Mouse (Mus musculus): ENCODE data around the gene Alox12b. TPM values are rescaled to one million over a fixed set of nuclear protein-coding genes. Genes with fewer than 3 reads are reported as not detected.
A peak's percentile ranks its signal among the peaks of the same experiment; 100 is the strongest.

Gene Alox12b
- total and polyA plus RNA-seq, 2 experiments from 2014 or later = 0.91 to 1.5 TPM

- peak overlapping the region; percentile 56 for H3K4me3 ChIP-seq (ENCODE audit: low read depth, low read length)
- TF ChIP-seq CTCF (IDR thresholded peaks at IDR 0.05) = peak; percentile 68
- no peaks in the 10 kb centered on the region for H3K36me3 ChIP-seq (ENCODE audit: insufficient read depth, low read length)
- peaks cover 6% of the 10 kb centered on the region for H3K4me1 ChIP-seq (ENCODE audit: insufficient read depth, low read length)
- H3K27ac ChIP-seq (ENCODE audit: low read depth, low read length) = peak overlapping the region; percentile 85
- under 1% methylated on average over 24 of the region's 24 CpGs for WGBS
- DNase-seq (ENCODE audit: low spot score) (peak; percentile 95), ATAC-seq (ENCODE audit: low FRiP score) (peak; percentile 28)
- peak overlapping the region; percentile 78 for H3K4me2 ChIP-seq (ENCODE audit: low read depth, low read length, poor library complexity, severe bottlenecking)
- H3K27me3 ChIP-seq (ENCODE audit: insufficient read depth, low read length) = peaks cover 2% of the 10 kb centered on the region; the same call in 1 of the 2 replicates
- H3K9ac ChIP-seq (replicated peaks; ENCODE audit: low read length, poor library complexity, severe bottlenecking) = peak overlapping the region; percentile 68
- no peaks in the 10 kb centered on the region for H3K9me3 ChIP-seq (ENCODE audit: low read length)
Observed at GRCm38 (mm10) chr11:69125041-69125851, 31.5 kb upstream of the Alox12b start.

GRCm38 (mm10) chr11:69125852-69125918 lies 31.1 kb upstream of the Alox12b start, which contains the start of gene Aloxe3:
Aloxe3 (plus strand) TSS chr11:69125896.
- peak within 1 kb of the TSS; percentile 78 for H3K4me2 ChIP-seq (ENCODE audit: low read depth, low read length, poor library complexity, severe bottlenecking)
- 0% methylated on average over 3 of the region's 3 CpGs for WGBS
- no peaks in the 10 kb centered on the region for H3K9me3 ChIP-seq (ENCODE audit: low read length)
- ATAC-seq (ENCODE audit: low FRiP score) (no peak), DNase-seq (ENCODE audit: low spot score) (no peak)
- H3K36me3 ChIP-seq (ENCODE audit: insufficient read depth, low read length) = no peaks in the 10 kb centered on the region
- H3K4me3 ChIP-seq (ENCODE audit: low read depth, low read length) = peak within 1 kb of the TSS; percentile 56
- peak within 1 kb of the TSS; percentile 85 for H3K27ac ChIP-seq (ENCODE audit: low read depth, low read length)
- H3K27me3 ChIP-seq (ENCODE audit: insufficient read depth, low read length) = no peaks in the 10 kb centered on the region
- H3K9ac ChIP-seq (replicated peaks; ENCODE audit: low read length, poor library complexity, severe bottlenecking) = peak within 1 kb of the TSS; percentile 68
- no peak for TF ChIP-seq CTCF (IDR thresholded peaks at IDR 0.05)
- peaks cover 5% of the 10 kb centered on the region; the same call in 1 of the 2 replicates for H3K4me1 ChIP-seq (ENCODE audit: insufficient read depth, low read length)

- ATAC-seq (ENCODE audit: low FRiP score) (no peak), DNase-seq (ENCODE audit: low spot score) (peak; percentile 19)
- peak overlapping the region; percentile 56 for H3K4me3 ChIP-seq (ENCODE audit: low read depth, low read length)
- no peak for TF ChIP-seq CTCF (IDR thresholded peaks at IDR 0.05)
- H3K9ac ChIP-seq (replicated peaks; ENCODE audit: low read length, poor library complexity, severe bottlenecking) = peak overlapping the region; percentile 68
- no peaks in the 10 kb centered on the region for H3K9me3 ChIP-seq (ENCODE audit: low read length)
- H3K27ac ChIP-seq (ENCODE audit: low read depth, low read length) = peak overlapping the region; percentile 85
- peak overlapping the region; percentile 78 for H3K4me2 ChIP-seq (ENCODE audit: low read depth, low read length, poor library complexity, severe bottlenecking)
- H3K4me1 ChIP-seq (ENCODE audit: insufficient read depth, low read length) = peaks cover 4% of the 10 kb centered on the region; the same call in 1 of the 2 replicates
- WGBS = 11% methylated on average over 20 of the region's 20 CpGs
- H3K27me3 ChIP-seq (ENCODE audit: insufficient read depth, low read length) = no peaks in the 10 kb centered on the region
- H3K36me3 ChIP-seq (ENCODE audit: insufficient read depth, low read length) = no peaks in the 10 kb centered on the region
Observed at GRCm38 (mm10) chr11:69125919-69126705, 30.7 kb upstream of the Alox12b start.

- no peaks in the 10 kb centered on the region for H3K9me3 ChIP-seq (ENCODE audit: low read length)
- no peak overlapping the region for H3K9ac ChIP-seq (replicated peaks; ENCODE audit: low read length, poor library complexity, severe bottlenecking)
- H3K4me1 ChIP-seq (ENCODE audit: insufficient read depth, low read length) = no peaks in the 10 kb centered on the region
- no peak for TF ChIP-seq CTCF (IDR thresholded peaks at IDR 0.05)
- peak overlapping the region; percentile 56 for H3K4me3 ChIP-seq (ENCODE audit: low read depth, low read length)
- H3K27me3 ChIP-seq (ENCODE audit: insufficient read depth, low read length) = no peaks in the 10 kb centered on the region
- no peaks in the 10 kb centered on the region for H3K36me3 ChIP-seq (ENCODE audit: insufficient read depth, low read length)
- no peak for ATAC-seq (ENCODE audit: low FRiP score)
- H3K27ac ChIP-seq (ENCODE audit: low read depth, low read length) = peak overlapping the region; percentile 85; the same call in 1 of the 2 replicates
- no peak for DNase-seq (ENCODE audit: low spot score)
- WGBS = 55% methylated on average over 2 of the region's 2 CpGs
- peak overlapping the region; percentile 78 for H3K4me2 ChIP-seq (ENCODE audit: low read depth, low read length, poor library complexity, severe bottlenecking)
Observed at GRCm38 (mm10) chr11:69126706-69127095, 30.1 kb upstream of the Alox12b start.

- Histone ChIP-seq H3K36me3 (ENCODE audit: insufficient read depth, low read length) (no peaks in the 10 kb centered on the region), H3K4me3 (ENCODE audit: low read depth, low read length) (no peak overlapping the region), H3K27me3 (ENCODE audit: insufficient read depth, low read length) (no peaks in the 10 kb centered on the region; the same call in 1 of the 2 replicates), H3K4me2 (ENCODE audit: low read depth, low read length, poor library complexity, severe bottlenecking) (no peak overlapping the region), H3K9me3 (ENCODE audit: low read length) (no peaks in the 10 kb centered on the region), H3K27ac (ENCODE audit: low read depth, low read length) (no peak overlapping the region), H3K9ac (replicated peaks; ENCODE audit: low read length, poor library complexity, severe bottlenecking) (no peak overlapping the region), H3K4me1 (ENCODE audit: insufficient read depth, low read length) (peaks cover under 1% of the 10 kb centered on the region; the same call in 1 of the 2 replicates)
- DNase-seq (ENCODE audit: low spot score) = no peak
- 79% methylated on average over 8 of the region's 8 CpGs for WGBS
- no peak for ATAC-seq (ENCODE audit: low FRiP score)
- TF ChIP-seq CTCF (IDR thresholded peaks at IDR 0.05) = no peak
Observed at GRCm38 (mm10) chr11:69128426-69129122, 28.2 kb upstream of the Alox12b start.

Data from midbrain, postnatal 0 days (tissue).